Mouse (Mus musculus) bone marrow, adult 2 months (tissue): ENCODE measurements around the gene Spg21. TPM values are rescaled to one million over a fixed set of nuclear protein-coding genes. Genes with fewer than 3 reads are reported as not detected.

ENCODE experiments used
- H3K27ac ChIP-seq: fragments of 200-500 bp; 2 replicates; pipeline ENCODE4 v1.5.1; 2012; ENCODE audit warnings: low read depth, mild to moderate bottlenecking, control low read depth, inconsistent platforms, low read length; ENCODE audit not compliant: control insufficient read depth, poor library complexity, insufficient read depth
- H3K4me1 ChIP-seq: fragments of 200-500 bp; 2 replicates; pipeline ENCODE4 v1.6.1; 2011; ENCODE audit warnings: low read length; ENCODE audit not compliant: control insufficient read depth, insufficient read depth
- H3K4me3 ChIP-seq: fragments of 200-500 bp; replicated peaks from 2 replicates; pipeline ENCODE3; 2011; ENCODE audit warnings: mild to moderate bottlenecking, low read depth, low read length, control low read depth; ENCODE audit not compliant: control insufficient read depth
- CTCF ChIP-seq: fragments of 200-500 bp; IDR thresholded peaks from 2 replicates; pipeline ENCODE4 v1.5.1; 2011; ENCODE audit warnings: low read length, control low read depth; ENCODE audit not compliant: control insufficient read depth, insufficient read depth
- POLR2A ChIP-seq: fragments of 200-500 bp; IDR thresholded peaks from 2 replicates; pipeline ENCODE4 v1.6.1; 2011; ENCODE audit warnings: low read depth, mild to moderate bottlenecking, control low read depth, low read length, borderline replicate concordance; ENCODE audit not compliant: control insufficient read depth
- WGBS: fragments of 180-500 bp; shearing (Covaris S2); methylation state at CpG from one replicate; pipeline ENCODE4 v1.1.7; 2018; 5-methylcytosine and 5-hydroxymethylcytosine counted together
- polyA plus RNA-seq: library from polyadenylated mRNA; stranded (reverse); fragments of >200 nt; gene quantifications from 2 replicates; pipeline ENCODE4 v1.2.4, GENCODE M21; 2011; ENCODE audit warnings: low replicate concordance; ENCODE audit not compliant: missing spikeins, insufficient read depth, insufficient read length

Spg21 gene
- polyA plus RNA-seq, 1 experiment, result 16.5 TPM

DNA sequence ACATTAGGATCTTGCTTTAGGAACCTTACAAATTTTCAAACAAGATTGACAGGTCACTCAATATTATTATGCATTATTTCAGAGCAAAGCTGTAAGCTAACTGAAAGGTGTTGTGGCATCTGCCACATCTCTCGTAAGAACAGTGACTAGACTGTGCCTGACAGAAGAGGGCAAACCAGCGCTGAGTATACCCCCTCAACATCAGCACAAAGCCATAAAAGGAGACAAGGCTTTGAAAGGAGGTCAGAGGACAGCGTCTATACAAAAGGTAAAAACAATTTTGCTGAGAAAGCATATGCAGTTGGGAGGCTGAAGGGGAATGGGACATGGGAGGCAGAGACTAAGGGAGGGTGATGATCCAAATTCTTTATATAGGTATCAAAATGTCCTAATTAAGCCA, 549 bp upstream of the Spg21 start:
- Histone ChIP-seq H3K4me3 (no peak overlapping the region), H3K27ac (no peak overlapping the region), H3K4me1 (peaks cover 1% of the 10 kb centered on the region; the same call in 1 of the 2 replicates)
- 69% methylated on average over 3 of the region's 3 CpGs for WGBS
- TF ChIP-seq POLR2A (no peak), CTCF (no peak)

DNA sequence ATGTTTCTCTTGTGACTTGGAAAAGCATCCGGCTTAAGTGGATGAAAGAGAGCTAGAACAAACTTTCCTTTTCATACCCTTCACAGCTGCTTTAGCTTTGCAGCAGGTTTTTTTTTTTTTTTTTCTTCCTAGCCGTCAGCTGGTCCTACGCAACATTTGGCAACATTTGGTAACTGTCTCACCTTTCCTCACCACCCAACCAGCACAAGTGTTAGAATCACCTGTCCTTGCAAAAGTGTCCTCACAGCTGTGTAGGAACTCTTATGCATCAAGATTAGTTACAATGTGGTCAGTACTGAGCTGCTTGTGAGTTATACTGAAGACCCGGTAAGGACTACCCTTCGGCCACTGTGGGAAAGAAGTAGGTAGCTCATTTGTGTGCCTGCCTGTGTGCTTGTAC, 1.8 kb downstream of the Spg21 start:
- no peak for TF ChIP-seq CTCF
- no peak for TF ChIP-seq POLR2A
- WGBS, result 66% methylated on average over 5 of the region's 5 CpGs

DNA sequence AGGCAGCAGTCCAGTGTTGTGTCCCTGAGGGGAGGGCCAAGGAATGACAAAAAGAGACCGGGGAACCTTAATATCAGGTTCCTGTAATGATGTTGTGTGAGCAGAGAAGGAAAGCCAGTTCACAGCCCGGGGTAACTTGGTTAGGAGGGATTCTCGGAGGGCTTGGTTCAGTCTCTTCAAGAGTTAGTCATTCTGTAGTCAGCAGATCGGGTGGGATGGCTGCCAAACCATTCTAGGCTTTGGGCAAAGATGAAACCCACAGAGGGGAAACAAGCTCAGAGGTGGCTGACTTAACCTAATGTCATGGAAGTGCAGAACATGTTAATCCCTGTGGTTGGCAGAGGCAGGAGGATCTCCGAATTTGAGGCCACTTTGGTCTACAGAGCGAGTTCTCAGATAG, 3.4 kb downstream of the Spg21 start:
- Histone ChIP-seq H3K4me1 (peaks cover 1% of the 10 kb centered on the region; the same call in 1 of the 2 replicates), H3K4me3 (no peak overlapping the region), H3K27ac (no peak overlapping the region; the same call in 1 of the 2 replicates)
- TF ChIP-seq POLR2A (no peak), CTCF (no peak)
- 53% methylated on average over 6 of the region's 6 CpGs for WGBS

More for the DNA sequence above, 1.8 kb downstream of the Spg21 start:
- Histone ChIP-seq H3K4me3 (no peak overlapping the region), H3K4me1 (peaks cover 1% of the 10 kb centered on the region; the same call in 1 of the 2 replicates), H3K27ac (no peak overlapping the region)

DNA sequence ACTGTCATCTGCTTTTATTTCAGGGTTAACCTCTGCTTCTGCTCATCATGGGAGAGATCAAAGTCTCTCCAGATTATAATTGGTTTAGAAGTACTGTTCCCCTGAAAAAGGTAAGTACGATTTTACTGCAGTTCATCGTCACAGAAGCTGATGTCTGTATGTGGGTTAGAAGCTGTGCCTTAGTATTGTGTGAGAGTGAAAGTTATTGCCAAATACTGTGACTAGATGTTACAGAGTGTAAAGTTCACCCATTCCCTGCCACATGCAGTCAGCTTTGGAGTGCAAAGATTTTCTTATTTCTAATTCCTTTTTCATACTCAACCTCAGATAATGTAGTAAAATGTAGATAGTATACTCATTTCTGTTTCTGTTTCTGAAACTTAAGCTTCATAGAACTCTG, 4.5 kb downstream of the Spg21 start:
- WGBS, result 91% methylated on average over 2 of the region's 2 CpGs
- no peak overlapping the region for H3K4me3 ChIP-seq
- H3K27ac ChIP-seq, result no peak overlapping the region
- no peak for TF ChIP-seq POLR2A
- TF ChIP-seq CTCF, result no peak
- H3K4me1 ChIP-seq, result no peaks in the 10 kb centered on the region; the same call in 1 of the 2 replicates

DNA sequence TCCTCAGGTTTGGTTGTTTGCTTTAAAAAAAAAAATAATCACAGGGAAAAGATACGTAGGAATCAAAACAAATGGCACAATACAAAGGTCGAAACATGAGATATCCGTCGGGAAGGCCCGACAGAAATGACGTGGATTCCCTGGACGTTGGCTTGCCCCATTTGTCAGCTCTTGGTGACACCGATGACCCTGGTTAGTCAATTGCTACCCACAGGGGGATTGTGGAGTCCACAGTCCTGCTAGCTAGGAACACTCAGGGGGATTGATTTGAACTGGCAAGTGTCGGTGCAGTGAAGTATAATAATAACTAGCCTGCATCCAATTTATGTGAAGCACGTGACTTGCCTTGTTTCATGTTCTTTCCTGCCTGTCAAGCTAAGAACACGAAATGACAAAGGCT, 6.9 kb downstream of the Spg21 start:
- WGBS, result 80% methylated on average over 11 of the region's 11 CpGs
- TF ChIP-seq POLR2A (no peak), CTCF (no peak)
- no peaks in the 10 kb centered on the region; the same call in 1 of the 2 replicates for H3K4me1 ChIP-seq
- no peak overlapping the region for H3K4me3 ChIP-seq
- no peak overlapping the region for H3K27ac ChIP-seq

DNA sequence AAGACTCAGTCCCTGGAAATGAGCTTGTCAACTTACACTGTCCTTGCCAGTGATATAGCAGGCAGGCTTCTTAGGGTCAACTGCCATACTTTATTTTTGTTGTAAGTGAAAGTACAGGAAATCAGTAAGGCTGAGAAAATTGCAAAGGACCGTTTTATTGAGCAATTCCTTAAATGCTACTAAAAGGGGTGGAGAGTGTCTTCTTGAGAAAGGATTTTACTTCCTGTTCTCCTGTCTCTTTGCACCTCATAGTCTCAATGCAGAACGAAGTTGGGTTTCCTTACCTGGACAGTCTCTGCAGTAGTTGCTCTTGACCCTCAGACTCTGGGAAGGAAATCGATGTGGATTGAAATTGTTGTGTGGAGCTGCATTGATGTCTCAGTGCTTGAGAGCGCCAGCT, 12.0 kb downstream of the Spg21 start:
- H3K4me3 ChIP-seq, result no peak overlapping the region
- 59% methylated on average over 4 of the region's 4 CpGs for WGBS
- no peak overlapping the region for H3K27ac ChIP-seq
- no peak for TF ChIP-seq CTCF
- TF ChIP-seq POLR2A, result no peak
- no peaks in the 10 kb centered on the region; the same call in 1 of the 2 replicates for H3K4me1 ChIP-seq

DNA sequence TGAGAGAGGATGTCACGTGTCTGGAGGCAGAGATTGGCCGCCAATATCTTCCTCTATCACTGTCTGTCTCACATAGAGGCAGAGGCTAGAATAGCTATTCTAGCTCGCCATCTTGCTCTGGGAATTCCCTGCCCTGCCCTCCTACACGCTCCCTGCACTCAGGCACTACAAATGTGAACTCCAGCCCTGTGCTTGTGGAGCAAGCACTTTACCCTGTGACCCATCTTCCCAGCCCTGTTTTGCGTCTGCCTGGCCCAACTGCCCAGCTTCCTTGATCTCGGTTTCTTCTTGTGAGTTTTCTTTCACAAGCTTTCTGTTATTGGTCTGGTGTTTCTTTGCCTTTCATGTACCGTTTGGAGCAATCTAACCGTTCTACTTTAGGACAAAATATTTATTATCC, 18.4 kb downstream of the Spg21 start:
- no peak overlapping the region for H3K4me3 ChIP-seq
- 74% methylated on average over 8 of the region's 8 CpGs for WGBS
- TF ChIP-seq CTCF (no peak), POLR2A (no peak)
- no peaks in the 10 kb centered on the region for H3K4me1 ChIP-seq
- no peak overlapping the region; the same call in 1 of the 2 replicates for H3K27ac ChIP-seq

DNA sequence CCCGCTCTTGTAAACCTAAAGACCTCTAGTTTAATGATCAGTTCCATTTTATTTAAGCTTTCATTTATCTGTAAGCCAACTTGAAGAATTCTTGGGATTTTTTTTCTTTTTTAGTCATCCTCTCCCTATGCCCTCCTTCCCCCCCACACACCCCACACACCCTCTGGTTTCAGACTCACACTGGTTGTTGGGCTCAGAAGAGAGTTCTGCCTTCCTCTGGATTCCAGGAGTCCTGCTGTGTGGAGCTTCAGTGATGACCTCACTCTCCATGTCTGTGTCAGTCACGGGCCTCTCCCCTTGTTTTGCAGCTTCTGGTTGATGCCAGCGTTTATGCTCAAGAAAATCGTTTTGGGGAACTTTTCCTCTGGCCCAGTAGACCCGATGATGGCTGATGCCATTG, 19.3 kb downstream of the Spg21 start:
- TF ChIP-seq CTCF (no peak), POLR2A (no peak)
- Histone ChIP-seq H3K4me3 (no peak overlapping the region), H3K27ac (no peak overlapping the region), H3K4me1 (no peaks in the 10 kb centered on the region)
- WGBS, result 88% methylated on average over 5 of the region's 5 CpGs

DNA sequence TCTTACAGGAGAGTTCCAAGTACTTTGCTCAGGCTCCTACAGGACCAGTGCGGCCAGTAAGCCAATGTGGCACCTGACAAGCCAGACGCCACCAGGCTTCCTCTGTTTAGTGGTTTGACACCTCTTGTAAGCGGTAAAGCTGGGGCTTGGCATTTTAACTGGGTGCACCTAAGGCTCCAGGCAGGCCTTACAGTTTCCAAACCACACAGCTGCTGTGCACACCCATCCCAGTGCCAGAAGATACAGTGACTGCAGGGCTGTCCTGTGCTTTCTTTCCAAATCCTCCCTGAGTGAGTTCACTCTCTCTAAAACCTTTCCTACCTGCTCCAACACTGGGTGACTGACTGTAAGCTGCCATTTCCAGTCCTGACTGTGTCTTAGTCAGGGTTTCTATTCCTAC, 30.7 kb downstream of the Spg21 start:
- Histone ChIP-seq H3K4me1 (peaks cover 2% of the 10 kb centered on the region; the same call in 1 of the 2 replicates), H3K27ac (no peak overlapping the region), H3K4me3 (no peak overlapping the region)
- TF ChIP-seq POLR2A (no peak), CTCF (no peak)
- 80% methylated on average over 3 of the region's 3 CpGs for WGBS
